Mouse (Mus musculus) embryo, embryonic 11.5 days (tissue): ENCODE measurements around the gene Akap2.
A peak's percentile ranks its signal among the peaks of the same experiment; 100 is the strongest.

Experiments
- DNase-seq: peaks from one replicate; pipeline ENCODE4 v3.0.0-alpha.2; 2012; ENCODE audit warnings: low read depth, low spot score

Gene Akap2

GRCm38 (mm10) chr4:57904638-57905037, 187.2 kb downstream of the Akap2 start:
- no peak for DNase-seq

DNA sequence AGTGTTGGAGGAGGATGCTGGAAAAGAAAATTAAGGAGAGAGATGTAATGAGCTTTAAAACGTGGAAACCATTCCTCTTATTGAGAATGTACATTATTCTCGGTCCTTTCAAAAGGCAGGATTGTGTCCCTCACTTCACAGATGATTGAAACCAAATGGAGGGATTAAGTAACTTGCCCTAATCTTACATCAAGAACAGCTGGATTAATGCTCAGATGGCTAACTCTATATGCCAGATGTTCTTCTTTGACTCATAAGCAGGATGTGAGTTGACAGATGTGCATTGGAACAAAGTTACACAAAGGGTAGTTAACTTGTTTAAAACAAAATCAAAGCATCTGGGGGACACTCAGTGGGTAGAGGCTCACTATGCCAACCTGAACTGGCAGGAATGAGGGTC, 189.3 kb downstream of the Akap2 start:
- no peak for DNase-seq

DNA sequence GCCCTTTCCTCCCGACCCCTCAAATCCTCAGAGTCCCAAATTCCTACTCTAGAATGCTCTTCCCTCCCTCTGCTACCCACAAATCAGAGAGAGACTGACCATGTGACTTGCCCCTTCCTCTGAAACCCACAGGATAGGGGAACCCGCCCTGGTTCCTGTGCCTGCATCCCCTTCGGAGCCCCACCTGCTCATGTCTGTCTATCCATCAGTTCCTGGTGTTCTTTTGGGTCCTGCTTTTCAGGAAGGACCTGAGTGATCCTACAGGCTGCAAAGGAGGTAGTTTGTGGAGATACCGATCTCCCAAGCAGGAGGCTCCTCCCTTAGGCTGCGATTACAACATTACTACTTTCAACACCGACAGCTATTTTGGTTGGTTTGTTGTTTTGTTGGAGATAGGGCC, 191.4 kb downstream of the Akap2 start:
- DNase-seq = no peak

- no peak for DNase-seq
Measured at GRCm38 (mm10) chr4:57913021-57913420, 195.6 kb downstream of the Akap2 start.

DNA sequence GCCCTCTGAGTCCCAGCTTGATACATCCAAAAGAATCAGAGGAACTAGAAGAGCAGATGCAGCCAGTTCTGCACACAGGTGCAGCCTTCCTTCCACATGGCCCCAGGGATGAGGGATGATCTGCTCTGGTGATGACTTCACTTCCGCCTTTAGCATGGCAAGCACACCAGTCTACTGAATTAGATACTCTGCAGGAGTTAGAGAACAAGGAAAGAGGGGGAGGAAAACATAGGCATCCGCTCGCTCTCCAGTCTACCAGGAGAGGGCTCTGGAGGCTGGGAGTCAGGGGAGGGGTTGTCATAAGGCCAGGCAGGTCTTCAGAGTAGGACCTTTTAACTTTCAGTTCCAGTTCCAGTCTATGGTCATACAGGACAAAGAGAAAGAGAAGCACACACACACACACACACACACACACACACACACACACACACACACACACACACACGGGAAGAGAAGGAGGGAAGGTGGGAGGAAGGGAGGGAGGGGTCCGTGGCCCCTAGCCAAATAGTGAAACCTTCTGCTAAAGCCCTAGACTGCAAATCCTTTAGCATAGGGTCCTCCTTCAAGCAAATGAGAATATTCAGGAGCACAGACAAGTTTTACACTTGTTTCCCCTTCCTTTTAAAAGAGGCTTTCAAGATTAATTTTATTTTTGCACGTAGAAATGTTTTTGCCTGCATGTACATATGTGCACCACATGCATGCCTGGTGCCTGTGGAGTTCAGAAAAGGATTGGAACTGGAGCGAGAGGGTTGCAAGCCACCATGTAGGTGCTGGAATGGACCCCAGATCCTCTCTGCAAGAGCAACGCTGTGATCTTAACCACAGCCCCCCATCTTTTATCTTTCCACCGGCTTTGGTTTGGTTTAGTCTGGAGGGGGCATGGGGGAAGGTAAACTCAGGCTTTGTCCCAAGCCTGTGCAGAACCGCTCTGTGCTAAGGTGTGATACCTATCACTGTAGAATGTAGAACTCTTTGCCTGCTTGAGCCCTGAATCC, 197.0 kb downstream of the Akap2 start:
- no peak for DNase-seq

DNA sequence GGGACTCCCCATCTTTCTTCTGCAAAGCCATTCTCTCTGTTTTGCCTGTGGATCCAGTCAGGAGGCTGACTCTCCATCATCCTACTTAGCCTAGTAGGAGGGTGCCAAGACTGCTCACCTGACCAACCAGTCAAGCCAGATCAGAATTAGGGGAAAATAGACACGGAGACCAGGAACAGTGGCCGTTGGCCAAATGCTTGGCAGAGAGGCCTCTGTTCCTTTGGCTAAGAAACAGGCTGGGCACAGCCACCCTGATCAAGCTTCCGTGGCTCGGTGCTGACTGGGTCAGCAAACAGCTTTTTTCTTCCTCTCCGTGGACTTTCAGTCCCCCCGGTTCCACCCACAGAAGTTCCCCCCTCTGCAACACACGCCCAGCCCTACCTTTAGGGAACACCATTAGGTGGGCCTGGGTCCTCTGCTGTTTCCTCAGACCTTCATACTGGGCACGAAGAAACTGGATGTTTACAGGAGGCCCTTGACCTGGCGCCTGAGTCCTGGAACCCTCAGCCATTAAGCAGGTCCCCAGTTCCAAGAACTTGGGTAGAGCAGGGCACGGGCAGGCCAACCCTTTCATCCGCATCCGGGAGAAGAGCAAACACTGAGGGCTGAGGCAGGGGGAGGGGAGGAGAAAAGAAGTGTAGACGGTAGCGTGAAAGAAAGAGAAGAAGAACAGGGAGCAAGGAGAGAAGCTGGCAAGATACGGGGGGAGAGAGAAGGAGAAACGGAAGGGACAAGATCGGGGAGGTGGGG, 197.9 kb downstream of the Akap2 start:
- no peak for DNase-seq

- DNase-seq = no peak
Measured at GRCm38 (mm10) chr4:57916201-57916661, 198.8 kb downstream of the Akap2 start, which contains the start of gene D630039A03Rik. Gene D630039A03Rik, minus strand, starts transcription at chr4:57916297.

GRCm38 (mm10) chr4:57916711-57917110, 199.3 kb downstream of the Akap2 start:
- DNase-seq = no peak

- no peak for DNase-seq
Measured at GRCm38 (mm10) chr4:57919494-57920423, 202.3 kb downstream of the Akap2 start.

DNA sequence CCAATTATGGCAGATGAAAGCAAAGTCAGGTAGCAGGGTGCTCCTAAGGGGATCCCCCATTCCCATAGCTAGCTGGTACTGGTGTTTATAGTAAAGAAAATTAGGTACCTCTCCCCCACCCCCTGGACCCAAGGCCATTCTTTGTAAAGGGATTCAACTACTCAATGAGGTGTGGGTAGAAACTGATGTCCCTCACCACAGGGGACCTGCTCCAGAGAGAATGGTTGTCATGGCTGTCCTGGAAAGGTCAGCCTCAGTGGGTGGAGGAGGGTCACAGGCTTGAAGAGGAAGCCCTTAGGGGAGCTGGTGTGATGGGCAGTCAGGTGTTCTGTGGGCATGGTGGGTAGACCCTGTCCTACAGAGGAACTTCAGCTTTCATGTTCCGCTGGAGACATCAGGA, 203.1 kb downstream of the Akap2 start:
- no peak for DNase-seq

DNA sequence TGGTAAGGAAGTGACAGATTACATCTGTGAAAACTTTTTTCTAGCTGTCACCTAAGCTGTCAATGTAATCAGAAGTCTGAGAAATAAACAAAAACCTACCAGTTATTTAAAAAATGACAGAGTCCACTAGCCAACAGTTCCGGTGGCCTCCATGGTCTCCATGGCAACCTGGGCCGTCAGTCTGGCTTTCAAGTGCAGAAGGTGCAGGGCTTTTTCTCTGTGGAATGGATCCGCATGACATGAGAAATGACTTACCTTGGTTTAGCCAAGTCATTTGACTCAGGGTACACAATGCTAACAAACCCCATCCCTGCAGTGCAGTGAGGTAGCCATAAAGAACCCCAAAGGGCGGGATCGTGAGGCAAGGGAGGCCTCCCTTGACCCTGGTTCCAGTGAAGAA, 204.7 kb downstream of the Akap2 start:
- no peak for DNase-seq

DNA sequence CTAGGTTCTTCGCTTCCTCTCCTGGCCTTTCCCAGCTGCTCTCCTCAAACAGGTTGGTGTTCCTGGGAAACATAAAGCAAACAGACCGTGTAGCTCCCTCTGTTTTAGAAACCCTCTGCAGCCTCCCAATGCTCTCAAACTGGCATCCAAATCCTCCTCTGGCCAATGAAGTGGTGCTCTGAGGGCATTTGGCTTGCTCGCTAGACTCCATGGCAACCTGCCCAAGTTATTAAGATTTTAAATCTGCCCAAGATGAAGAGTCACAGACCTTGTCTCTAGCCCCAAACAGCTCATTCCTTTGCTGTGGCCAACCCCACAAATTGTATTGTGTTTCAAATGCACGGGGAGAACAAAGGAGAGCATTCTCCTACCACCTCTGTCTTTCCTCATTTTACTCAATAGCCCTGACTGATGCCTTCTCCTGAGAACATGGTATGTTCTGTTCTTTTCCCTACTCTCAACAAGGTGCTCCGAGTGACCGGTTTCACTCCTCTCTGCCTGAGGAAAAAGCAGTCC, 207.2 kb downstream of the Akap2 start:
- DNase-seq = no peak

DNA sequence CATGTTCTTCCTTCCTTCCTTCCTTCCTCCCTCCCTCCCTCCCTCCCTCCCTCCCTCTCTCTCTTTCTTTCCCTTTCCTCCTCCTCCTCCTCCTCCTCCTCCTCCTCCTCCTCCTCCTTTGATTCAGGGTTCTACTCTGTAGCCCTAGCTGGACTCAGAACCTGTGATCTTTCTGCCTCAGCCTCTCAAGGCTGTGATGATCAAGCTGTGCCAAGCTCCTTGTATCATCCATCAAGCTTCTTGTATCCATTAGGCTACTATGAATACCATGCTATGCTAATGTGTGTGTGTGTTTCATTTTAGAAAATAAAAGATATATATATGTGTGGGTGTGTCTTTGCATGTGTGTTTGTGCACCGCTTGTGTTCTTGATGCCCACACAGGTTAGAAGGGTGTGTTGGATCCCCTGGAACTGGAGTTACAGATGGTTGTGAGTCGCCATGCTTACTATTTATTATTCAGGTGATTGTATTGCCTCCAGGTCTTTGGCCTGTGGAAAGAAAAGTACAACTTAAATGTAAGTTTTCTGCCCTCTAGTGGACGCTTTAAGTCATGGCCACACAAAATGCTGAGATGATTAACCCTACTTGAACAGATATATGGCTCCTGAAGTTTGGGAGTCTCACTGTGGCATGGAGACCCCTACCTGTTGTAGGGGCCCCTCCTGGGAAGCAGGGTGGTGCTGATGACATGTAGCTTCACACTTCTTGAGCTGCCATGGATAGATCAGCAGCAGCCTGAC, 210.2 kb downstream of the Akap2 start:
- peak; percentile 38 for DNase-seq

DNA sequence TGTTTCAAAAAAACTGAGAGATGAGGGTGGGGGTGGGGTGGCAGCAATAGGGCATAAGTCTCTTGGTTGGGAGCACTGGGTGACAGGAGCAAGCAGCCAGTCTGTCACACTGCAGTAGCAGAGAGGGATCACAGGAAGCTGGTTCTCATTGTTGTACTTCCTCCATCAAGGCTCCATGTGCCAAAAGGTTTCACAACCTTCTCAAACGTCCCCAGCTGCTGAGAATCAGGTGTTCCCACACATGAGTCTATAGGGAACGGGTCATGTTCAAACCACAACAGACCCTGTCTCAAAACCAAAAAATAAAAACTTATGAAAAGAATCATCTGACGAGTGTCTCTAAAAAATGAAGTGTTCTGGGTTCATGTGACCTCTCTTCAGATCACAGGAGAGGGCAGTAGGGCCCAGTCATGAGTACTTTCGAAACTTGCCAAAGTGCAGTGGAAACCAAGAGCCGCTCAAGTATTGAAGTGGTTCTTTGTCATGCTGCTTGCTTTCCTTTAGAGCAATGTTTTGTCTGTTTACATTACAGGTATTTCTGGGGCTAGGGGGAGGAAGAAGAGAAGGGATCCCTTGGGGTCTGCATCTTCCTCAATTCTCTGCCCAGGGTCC, 213.2 kb downstream of the Akap2 start:
- DNase-seq = no peak

DNA sequence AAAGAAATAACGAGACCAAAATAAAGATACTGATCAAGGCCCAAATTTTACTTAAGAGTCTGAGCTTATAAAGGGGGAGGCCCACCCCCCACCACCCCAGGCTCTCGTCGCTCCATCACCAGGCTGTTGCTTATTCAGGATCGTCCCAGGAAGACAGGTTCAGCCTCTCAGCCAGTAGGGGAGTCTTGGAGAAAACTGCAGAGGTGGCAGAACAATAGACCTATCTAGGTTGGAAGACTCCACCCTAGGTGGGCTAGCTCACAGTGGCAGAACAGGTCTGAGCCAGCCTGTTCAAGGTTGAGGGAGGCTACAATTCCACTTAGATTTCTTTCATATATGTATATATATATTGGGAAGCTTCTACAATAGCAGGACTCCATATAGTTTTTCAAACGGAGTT, 216.7 kb downstream of the Akap2 start:
- no peak for DNase-seq

DNA sequence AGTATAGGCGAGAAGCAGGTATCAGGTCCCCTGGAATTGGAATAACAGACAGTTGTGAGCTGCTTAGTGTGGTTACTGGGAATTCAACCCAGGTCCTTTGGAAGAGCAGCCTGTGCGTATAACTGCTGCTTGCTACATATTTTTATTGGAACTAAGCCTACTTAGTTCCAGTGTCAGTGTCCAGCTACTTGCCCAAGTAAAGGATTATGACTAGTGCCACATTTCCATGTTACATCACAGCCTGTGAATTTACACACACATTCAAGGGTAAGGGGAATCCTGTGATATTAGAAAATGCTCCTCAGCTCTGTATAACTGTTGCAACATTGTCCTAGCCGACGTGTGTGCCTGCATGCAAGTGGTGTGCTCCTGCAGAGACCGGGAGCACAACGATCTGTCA, 219.8 kb downstream of the Akap2 start:
- DNase-seq = no peak

DNA sequence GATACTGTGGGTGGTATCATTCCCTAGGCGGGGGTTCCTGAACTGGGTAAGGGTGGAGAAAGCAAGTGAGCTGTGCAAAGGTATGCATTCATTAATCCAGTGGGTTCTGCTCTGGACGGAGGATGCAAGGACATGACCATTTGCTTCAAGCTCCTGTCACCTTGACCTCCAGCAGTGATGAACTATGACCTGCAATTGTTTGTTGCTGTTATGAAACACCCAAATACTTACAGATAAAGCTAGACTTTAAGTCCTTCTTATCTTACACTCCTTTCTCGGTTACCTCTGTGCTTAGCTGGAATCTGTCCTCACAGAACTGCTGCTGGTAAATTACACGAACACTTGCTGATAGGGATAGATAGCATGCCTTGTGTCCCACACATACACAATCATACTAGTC, 223.2 kb downstream of the Akap2 start:
- DNase-seq = no peak

DNA sequence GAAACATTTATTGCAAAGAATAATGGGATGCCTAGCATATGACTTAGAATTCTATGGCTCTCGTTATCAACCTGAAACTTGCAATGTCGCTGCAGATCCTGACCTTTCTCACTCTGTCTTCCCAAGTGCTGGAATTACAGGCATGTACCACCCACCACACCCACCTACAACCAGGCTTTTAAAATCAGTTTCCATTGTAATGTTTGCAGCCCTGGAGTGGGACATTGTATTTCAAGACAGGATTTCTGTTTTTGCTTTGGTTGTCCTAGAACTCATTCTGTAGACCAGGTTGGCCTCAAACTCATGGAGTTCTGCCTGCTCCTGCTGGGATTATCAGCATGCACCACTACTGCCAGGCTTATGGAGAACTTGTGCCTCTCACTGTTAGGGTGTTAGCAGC, 225.4 kb downstream of the Akap2 start:
- DNase-seq = no peak
